In genomic region chr16:87393813-87394548, GRCm38 (mm10) we compare ENCODE assay signal across 9 mouse cellular contexts. TPM values are rescaled to one million over a fixed set of nuclear protein-coding genes. Genes with fewer than 3 reads are reported as not detected.
A peak's percentile ranks its signal among the peaks of the same experiment; 100 is the strongest.
DNase-seq lines count a peak whose midpoint lies in the region; ATAC-seq and TF ChIP-seq lines count a peak whose summit lies in the region.
"Had no signal": no experiment of that assay in that cellular context is flagged by ENCODE, and none has a peak within 500 bp of the region (broad histone marks: within the 10 kb centered on the region; RNA-seq: fewer than 3 reads in every experiment).

No protein-coding gene starts in this region.

- H3K4me1 ChIP-seq in ES-E14 (ENCODE audit: control insufficient read depth in 2 of 2, insufficient read depth in 2 of 2, low read length in 2 of 2, poor library complexity in 1 of 2) = no peaks in the 10 kb centered on the region
- H3K4me1 ChIP-seq in forebrain, embryonic 12.5 days = no peaks in the 10 kb centered on the region
- no peaks in the 10 kb centered on the region; the same call in 1 of the 2 replicates for H3K4me1 ChIP-seq in heart, embryonic 16.5 days (ENCODE audit: control insufficient read depth, insufficient read depth, low read length)
- H3K4me1 ChIP-seq in liver, embryonic 11.5 days (replicated peaks; ENCODE audit: control insufficient read depth, insufficient read depth, low read length) = no peaks in the 10 kb centered on the region
- H3K4me1 ChIP-seq in neural tube, embryonic 11.5 days (ENCODE audit: control insufficient read depth, insufficient read depth, low read length) = no peaks in the 10 kb centered on the region

- peak; percentile 58 for DNase-seq in ES-E14 (ENCODE audit: low read depth, low spot score)
- DNase-seq in kidney, postnatal 10 days = peak; percentile 79
- DNase-seq in liver, embryonic 11.5 days (ENCODE audit: low spot score) = peak; percentile 42
- DNase-seq in neural tube, embryonic 11.5 days (ENCODE audit: low spot score) = peak; percentile 57
- peak; percentile 73 for DNase-seq in testis, postnatal 10 days (ENCODE audit: low spot score)

- H3K4me2 ChIP-seq in forebrain, embryonic 12.5 days = no peak overlapping the region
- no peak overlapping the region for H3K4me2 ChIP-seq in heart, embryonic 16.5 days (ENCODE audit: low read depth, low read length)
- H3K4me2 ChIP-seq in liver, embryonic 11.5 days = no peak overlapping the region
- no peak overlapping the region for H3K4me2 ChIP-seq in neural tube, embryonic 11.5 days (ENCODE audit: low read depth)

- H3K27me3 ChIP-seq in forebrain, embryonic 12.5 days = no peaks in the 10 kb centered on the region
- H3K27me3 ChIP-seq in heart, embryonic 16.5 days (ENCODE audit: control insufficient read depth, insufficient read depth, low read length) = no peaks in the 10 kb centered on the region
- no peaks in the 10 kb centered on the region for H3K27me3 ChIP-seq in liver, embryonic 11.5 days (replicated peaks; ENCODE audit: control insufficient read depth, insufficient read depth, low read length)
- no peaks in the 10 kb centered on the region for H3K27me3 ChIP-seq in neural tube, embryonic 11.5 days (ENCODE audit: control insufficient read depth, insufficient read depth, low read length)
- H3K27me3 ChIP-seq: megakaryocyte, embryonic 14.5 days had no signal

- 57% methylated on average over 16 of the region's 16 CpGs for WGBS in forebrain, embryonic 12.5 days
- 38% methylated on average over 16 of the region's 16 CpGs for WGBS in heart, embryonic 16.5 days
- WGBS in liver, embryonic 11.5 days = 58% methylated on average over 16 of the region's 16 CpGs
- WGBS in neural tube, embryonic 11.5 days = 56% methylated on average over 16 of the region's 16 CpGs

- H3K36me3 ChIP-seq in ES-E14 (ENCODE audit: control insufficient read depth, insufficient read depth, low read length, poor library complexity, severe bottlenecking) = peaks cover 20% of the 10 kb centered on the region
- H3K36me3 ChIP-seq in forebrain, embryonic 12.5 days (replicated peaks) = peaks cover 60% of the 10 kb centered on the region
- H3K36me3 ChIP-seq in heart, embryonic 16.5 days (ENCODE audit: control insufficient read depth, insufficient read depth) = peaks cover 31% of the 10 kb centered on the region
- peaks cover 28% of the 10 kb centered on the region for H3K36me3 ChIP-seq in liver, embryonic 11.5 days (ENCODE audit: control insufficient read depth, insufficient read depth, low read length)
- H3K36me3 ChIP-seq in neural tube, embryonic 11.5 days (ENCODE audit: control insufficient read depth, insufficient read depth, low read length) = peaks cover 4% of the 10 kb centered on the region

- no peak overlapping the region for H3K9ac ChIP-seq in ES-E14 (ENCODE audit: insufficient read depth, low read depth, low read length, poor library complexity, severe bottlenecking)
- no peak overlapping the region for H3K9ac ChIP-seq in forebrain, embryonic 12.5 days
- no peak overlapping the region for H3K9ac ChIP-seq in heart, embryonic 16.5 days (ENCODE audit: low read length)
- no peak overlapping the region for H3K9ac ChIP-seq in liver, embryonic 11.5 days (ENCODE audit: low read depth, low read length)
- no peak overlapping the region for H3K9ac ChIP-seq in neural tube, embryonic 11.5 days (ENCODE audit: low read length)

- H3K4me3 ChIP-seq in ES-E14 (ENCODE audit: insufficient read depth in 1 of 2, low read depth in 1 of 2, low read length in 2 of 2, poor library complexity in 1 of 2, severe bottlenecking in 1 of 2) = no peak overlapping the region
- H3K4me3 ChIP-seq in forebrain, embryonic 12.5 days (replicated peaks) = no peak overlapping the region
- H3K4me3 ChIP-seq in heart, embryonic 16.5 days (ENCODE audit: low read length) = no peak overlapping the region
- H3K4me3 ChIP-seq in liver, embryonic 11.5 days (ENCODE audit: low read depth, low read length) = no peak overlapping the region
- H3K4me3 ChIP-seq in neural tube, embryonic 11.5 days (ENCODE audit: low read depth, low read length) = no peak overlapping the region
- H3K4me3 ChIP-seq: megakaryocyte, embryonic 14.5 days had no signal

- in situ Hi-C loops in ES-E14 (cut with MboI; ENCODE audit: low sequenced_read_pairs in 2 of 2, unreplicated experiment in 2 of 2) = no loop called here

- ATAC-seq in cerebellum, adult (ENCODE audit: insufficient number of reproducible peaks, low FRiP score, low TSS enrichment) = peak; percentile 94
- ATAC-seq in forebrain, embryonic 12.5 days (ENCODE audit: low FRiP score) = peak; percentile 83
- peak; percentile 83 for ATAC-seq in heart, embryonic 16.5 days (replicated peaks; ENCODE audit: extremely low read depth, insufficient read depth, low FRiP score)
- ATAC-seq in liver, embryonic 11.5 days (replicated peaks; ENCODE audit: low FRiP score) = peak; percentile 77
- ATAC-seq in neural tube, embryonic 11.5 days (ENCODE audit: insufficient read depth, low FRiP score, low TSS enrichment) = peak; percentile 83

- no peaks in the 10 kb centered on the region for H3K9me3 ChIP-seq in ES-E14 (ENCODE audit: control insufficient read depth, insufficient read depth, low read depth, low read length)
- H3K9me3 ChIP-seq in forebrain, embryonic 12.5 days = no peaks in the 10 kb centered on the region
- H3K9me3 ChIP-seq in heart, embryonic 16.5 days (replicated peaks; ENCODE audit: control insufficient read depth, low read length) = no peaks in the 10 kb centered on the region
- no peaks in the 10 kb centered on the region for H3K9me3 ChIP-seq in liver, embryonic 11.5 days (ENCODE audit: control insufficient read depth, low read length)
- no peaks in the 10 kb centered on the region for H3K9me3 ChIP-seq in neural tube, embryonic 11.5 days (ENCODE audit: control insufficient read depth, low read length)
- H3K9me3 ChIP-seq: megakaryocyte, embryonic 14.5 days had no signal

- H3K27ac ChIP-seq in ES-E14 (ENCODE audit: insufficient read depth, low read depth, low read length, poor library complexity, severe bottlenecking) = no peak overlapping the region
- H3K27ac ChIP-seq in forebrain, embryonic 12.5 days = no peak overlapping the region
- 0 out of 2 replicates have a peak overlapping the region, but pooled peaks have one; percentile 17 for H3K27ac ChIP-seq in heart, embryonic 16.5 days (ENCODE audit: low read length)
- H3K27ac ChIP-seq in liver, embryonic 11.5 days (ENCODE audit: low read depth, low read length) = no peak overlapping the region
- no peak overlapping the region for H3K27ac ChIP-seq in neural tube, embryonic 11.5 days (ENCODE audit: low read depth, low read length)

TF ChIP-seq in ES-E14, 5 proteins besides CTCF, POLR2A, EP300 and RAD21:
- TF ChIP-seq HCFC1 (IDR thresholded peaks at IDR 0.05; ENCODE audit: borderline replicate concordance, insufficient read depth, low read length) (no peak), ZC3H11A (IDR thresholded peaks at IDR 0.05; ENCODE audit: borderline replicate concordance, low read depth, low read length) (no peak), MAFK (IDR thresholded peaks at IDR 0.05; ENCODE audit: insufficient read depth, low read depth, low read length) (no peak), CHD2 (IDR thresholded peaks at IDR 0.05; ENCODE audit: low read depth, low read length) (no peak), ZNF384 (IDR thresholded peaks at IDR 0.05; ENCODE audit: low read depth, low read length) (no peak)

RNA-seq across cellular contexts. Expression of gene Ltn1, which starts 38.4 kb away (rescaled TPM):
- 21.8 and 22.7 TPM in 2 replicates for total RNA-seq in ES-E14 (2012; rRNA removed)
- 35.8 and 38.5 TPM in 2 replicates for polyA plus RNA-seq in forebrain, embryonic 12.5 days (2016; fragmentation: Nextera tagmentation; extraction: Ambion mirVana)
- 18.2 and 20.0 TPM in 2 replicates for polyA plus RNA-seq in heart, embryonic 16.5 days (2015; fragmentation: Nextera tagmentation; extraction: Ambion mirVana)
- polyA plus RNA-seq in liver, embryonic 11.5 days (2014; fragmentation: Nextera tagmentation; extraction: Ambion mirVana) = 26.3 and 30.3 TPM in 2 replicates
- 34.6 and 35.9 TPM in 2 replicates for polyA plus RNA-seq in neural tube, embryonic 11.5 days (2014; fragmentation: Nextera tagmentation; extraction: Ambion mirVana)

RNA-seq across cellular contexts. Expression of gene N6amt1, which starts 40.0 kb away (rescaled TPM):
- total RNA-seq in ES-E14 (2012; rRNA removed) = 7.5 and 9.3 TPM in 2 replicates
- polyA plus RNA-seq in forebrain, embryonic 12.5 days (2016; fragmentation: Nextera tagmentation; extraction: Ambion mirVana) = 16.2 and 16.5 TPM in 2 replicates
- 23.9 and 24.3 TPM in 2 replicates for polyA plus RNA-seq in heart, embryonic 16.5 days (2015; fragmentation: Nextera tagmentation; extraction: Ambion mirVana)
- 15.3 and 19.5 TPM in 2 replicates for polyA plus RNA-seq in liver, embryonic 11.5 days (2014; fragmentation: Nextera tagmentation; extraction: Ambion mirVana)
- 13.8 and 18.4 TPM in 2 replicates for polyA plus RNA-seq in neural tube, embryonic 11.5 days (2014; fragmentation: Nextera tagmentation; extraction: Ambion mirVana)

RNA-seq across cellular contexts. Expression of gene Rwdd2b, which starts 46.4 kb away (rescaled TPM):
- 3.2 and 4.6 TPM in 2 replicates for total RNA-seq in ES-E14 (2012; rRNA removed)
- 10.0 and 10.8 TPM in 2 replicates for polyA plus RNA-seq in forebrain, embryonic 12.5 days (2016; fragmentation: Nextera tagmentation; extraction: Ambion mirVana)
- 11.2 and 13.0 TPM in 2 replicates for polyA plus RNA-seq in heart, embryonic 16.5 days (2015; fragmentation: Nextera tagmentation; extraction: Ambion mirVana)
- 12.2 and 12.6 TPM in 2 replicates for polyA plus RNA-seq in liver, embryonic 11.5 days (2014; fragmentation: Nextera tagmentation; extraction: Ambion mirVana)
- polyA plus RNA-seq in neural tube, embryonic 11.5 days (2014; fragmentation: Nextera tagmentation; extraction: Ambion mirVana) = 13.3 and 13.6 TPM in 2 replicates
